ENCODE assay signal across 11 mouse cellular contexts in the genomic region with DNA sequence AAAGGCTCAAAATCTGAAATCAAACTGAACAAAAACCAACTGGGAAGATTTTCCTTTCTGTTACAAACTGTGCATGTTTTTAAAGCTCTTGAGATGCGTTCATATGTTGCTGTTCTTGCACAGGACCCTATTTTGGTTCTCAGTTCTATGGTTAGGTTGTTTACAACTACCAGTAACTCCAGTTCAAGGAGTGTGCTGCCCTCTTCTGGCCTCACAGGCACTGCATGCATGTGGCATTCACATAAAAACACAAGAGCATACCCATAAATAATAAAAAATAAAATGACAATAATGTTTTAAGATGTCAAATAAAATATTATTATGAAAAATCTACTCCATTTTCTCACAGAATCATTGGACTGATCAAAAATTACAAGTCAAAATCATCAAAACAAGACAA.
DNase-seq lines count a peak whose midpoint lies in the region; TF ChIP-seq lines count a peak whose summit lies in the region.
"Had no signal": no experiment of that assay in that cellular context is flagged by ENCODE, and none has a peak within 500 bp of the region (broad histone marks: within the 10 kb centered on the region; RNA-seq: fewer than 3 reads in every experiment).

No protein-coding gene starts in this region.

- no peak overlapping the region for H3K27ac ChIP-seq in left cerebral cortex, adult 2 months
- H3K27ac ChIP-seq: embryonic facial prominence, embryonic 15.5 days; hindbrain, embryonic 10.5 days; lung, embryonic 15.5 days had no signal

- intact Hi-C loops in left cerebral cortex, adult 2 months (cut with DNase I), result no loop called here
- intact Hi-C loops in left cerebral cortex, postnatal 25 days (cut with DNase I), result no loop called here

- peak; percentile 29 for DNase-seq in embryo, embryonic 10 days (ENCODE audit: low spot score)
- no peak for DNase-seq in embryo, embryonic 9.5 days (ENCODE audit: extremely low spot score)
- DNase-seq in left cerebral cortex, adult 2 months (ENCODE audit: extremely low spot score in 1 of 2, low spot score in 2 of 2), result no peak
- no peak for DNase-seq in left cerebral cortex, postnatal 25 days (ENCODE audit: low spot score in 2 of 2)
- DNase-seq in A20 (ENCODE audit: low read depth, low spot score) (peak; percentile 32), WW6 (ENCODE audit: low read depth, low spot score) (peak; percentile 5)
- DNase-seq in layer of hippocampus, postnatal 10 days (ENCODE audit: low spot score in 2 of 2), result no peak
- no peak for DNase-seq in frontal cortex, postnatal 10 days (ENCODE audit: low spot score in 2 of 2)

- H3K4me3 ChIP-seq in left cerebral cortex, adult 2 months, result no peak overlapping the region
- H3K4me3 ChIP-seq: embryonic facial prominence, embryonic 15.5 days; hindbrain, embryonic 10.5 days; lung, embryonic 15.5 days had no signal

- TF ChIP-seq CTCF in left cerebral cortex, adult 2 months (IDR thresholded peaks at IDR 0.05), result peak; percentile 16; the same call in 1 of the 2 replicates

Comparison
In these comparisons a context has a peak if more than half of its experiments do, and no peak if none do; other contexts are left out.
1. DNase-seq: peak in embryo, embryonic 10 days (single experiment), A20 (single experiment) and WW6 (single experiment); none in embryo, embryonic 9.5 days (single experiment), left cerebral cortex, adult 2 months (0 of 2), left cerebral cortex, postnatal 25 days (0 of 2), layer of hippocampus, postnatal 10 days (0 of 2) and frontal cortex, postnatal 10 days (0 of 2).